ENCODE assay signal across 22 mouse cellular contexts in genomic region chr11:75420037-75420436, GRCm38 (mm10). TPM values are rescaled to one million over a fixed set of nuclear protein-coding genes. Genes with fewer than 3 reads are reported as not detected.
DNase-seq lines count a peak whose midpoint lies in the region; ATAC-seq lines count a peak whose summit lies in the region.
"Had no signal": no experiment of that assay in that cellular context is flagged by ENCODE, and none has a peak within 500 bp of the region (broad histone marks: within the 10 kb centered on the region; RNA-seq: fewer than 3 reads in every experiment).

No protein-coding gene starts in this region.

- WGBS in embryonic facial prominence, embryonic 13.5 days, result 81% methylated on average over 7 of the region's 7 CpGs
- WGBS in limb, embryonic 10.5 days, result 86% methylated on average over 7 of the region's 7 CpGs

- intact Hi-C loops in heart, postnatal 14 days (cut with DNase I), result no loop called here

- no peak overlapping the region for H3K4me3 ChIP-seq in embryonic facial prominence, embryonic 13.5 days
- H3K4me3 ChIP-seq in limb, embryonic 10.5 days, result no peak overlapping the region
- H3K4me3 ChIP-seq: forebrain, embryonic 12.5 days; heart, embryonic 10.5 days; hindbrain, embryonic 13.5 days had no signal

- H3K27me3 ChIP-seq in embryonic facial prominence, embryonic 13.5 days, result no peaks in the 10 kb centered on the region
- H3K27me3 ChIP-seq in limb, embryonic 10.5 days (ENCODE audit: low read depth, poor library complexity, severe bottlenecking), result no peaks in the 10 kb centered on the region
- H3K27me3 ChIP-seq: forebrain, embryonic 12.5 days; hindbrain, embryonic 13.5 days had no signal

- peak overlapping the region; percentile 77; the same call in 1 of the 2 replicates for H3K9ac ChIP-seq in embryonic facial prominence, embryonic 13.5 days
- H3K9ac ChIP-seq: forebrain, embryonic 12.5 days; forebrain, postnatal 0 days had no signal

- peaks cover 36% of the 10 kb centered on the region for H3K4me1 ChIP-seq in embryonic facial prominence, embryonic 13.5 days
- peaks cover 32% of the 10 kb centered on the region for H3K4me1 ChIP-seq in limb, embryonic 10.5 days

- H3K36me3 ChIP-seq in embryonic facial prominence, embryonic 13.5 days, result peaks cover 30% of the 10 kb centered on the region
- H3K36me3 ChIP-seq in limb, embryonic 10.5 days, result peaks cover 40% of the 10 kb centered on the region
- H3K36me3 ChIP-seq: forebrain, embryonic 12.5 days; hindbrain, embryonic 13.5 days had no signal

- H3K27ac ChIP-seq in embryonic facial prominence, embryonic 13.5 days, result peak overlapping the region; percentile 88; the same call in 1 of the 2 replicates
- H3K27ac ChIP-seq in limb, embryonic 10.5 days, result peak overlapping the region; percentile 88
- H3K27ac ChIP-seq: forebrain, embryonic 12.5 days; heart, embryonic 10.5 days; hindbrain, embryonic 13.5 days; hindbrain, postnatal 0 days had no signal

- ATAC-seq in embryonic facial prominence, embryonic 13.5 days (ENCODE audit: insufficient number of reproducible peaks, insufficient read depth, low FRiP score, low TSS enrichment, low read depth), result no peak
- ATAC-seq: forebrain, postnatal 0 days; hindbrain, postnatal 0 days had no signal

- peak overlapping the region; percentile 83 for H3K4me2 ChIP-seq in embryonic facial prominence, embryonic 13.5 days
- H3K4me2 ChIP-seq: forebrain, embryonic 12.5 days; hindbrain, embryonic 13.5 days had no signal

- peak; percentile 86 for DNase-seq in heart, adult 11 months
- DNase-seq in heart, postnatal 14 days, result no peak
- no peak for DNase-seq in limb, embryonic 10.5 days (ENCODE audit: low spot score)
- no peak for DNase-seq in cerebellum, adult 18-20 months
- DNase-seq in spleen, adult 12 weeks (ENCODE audit: low spot score), result no peak
- DNase-seq in right cerebral cortex, adult 18-20 months, result no peak
- DNase-seq: adrenal gland, adult 8-10 months; cerebellum, adult 11-12 months; cerebellum, adult 9-11 months; embryo, embryonic 11 days; forebrain, postnatal 0 days; gastrocnemius, postnatal 36 days; heart, adult 18-20 months; heart, postnatal 10 days; kidney, adult 11 months had no signal

- H3K9me3 ChIP-seq in embryonic facial prominence, embryonic 13.5 days, result no peaks in the 10 kb centered on the region
- no peaks in the 10 kb centered on the region for H3K9me3 ChIP-seq in limb, embryonic 10.5 days (replicated peaks)
- H3K9me3 ChIP-seq: forebrain, embryonic 12.5 days; heart, embryonic 10.5 days; hindbrain, embryonic 13.5 days had no signal

RNA-seq across cellular contexts. Expression of gene Serpinf1, which starts 2.5 kb away (rescaled TPM):
- total RNA-seq in heart, postnatal 14 days (2021), result 10 to 100 TPM; 24.8 to 31.9 TPM
- polyA plus RNA-seq in embryonic facial prominence, embryonic 13.5 days (2015; fragmentation: Nextera tagmentation; extraction: Ambion mirVana), result 259 and 277 TPM in 2 replicates
- polyA plus RNA-seq in limb, embryonic 10.5 days (2016; fragmentation: Nextera tagmentation; extraction: Ambion mirVana), result 214 and 217 TPM in 2 replicates

RNA-seq across cellular contexts. Expression of gene Serpinf2, which starts 19.4 kb away (rescaled TPM):
- total RNA-seq in heart, postnatal 14 days (2021), result not detected
- polyA plus RNA-seq in embryonic facial prominence, embryonic 13.5 days (2015; fragmentation: Nextera tagmentation; extraction: Ambion mirVana), result 0.13 and 6.7 TPM in 2 replicates
- 0.36 TPM in 1 of 2 replicates, not detected in the other for polyA plus RNA-seq in limb, embryonic 10.5 days (2016; fragmentation: Nextera tagmentation; extraction: Ambion mirVana)
- total RNA-seq: gastrocnemius, postnatal 36 days; heart, adult 18-20 months; heart, postnatal 10 days; hematopoietic stem cell, adult 5-6 weeks had no signal
- polyA plus RNA-seq: forebrain, embryonic 12.5 days; forebrain, postnatal 0 days; heart, embryonic 14.5 days; hindbrain, embryonic 13.5 days; hindbrain, postnatal 0 days had no signal

RNA-seq across cellular contexts. Expression of gene Wdr81, which starts 34.5 kb away (rescaled TPM):
- total RNA-seq in heart, postnatal 14 days (2021), result 10 to 100 TPM in 1 of 2 experiments, 1 to 10 TPM in 1; 9.2 to 10.3 TPM
- 5.3 and 7.1 TPM in 2 replicates for polyA plus RNA-seq in embryonic facial prominence, embryonic 13.5 days (2015; fragmentation: Nextera tagmentation; extraction: Ambion mirVana)
- 5.6 and 6.6 TPM in 2 replicates for polyA plus RNA-seq in limb, embryonic 10.5 days (2016; fragmentation: Nextera tagmentation; extraction: Ambion mirVana)

RNA-seq across cellular contexts. Expression of gene Tlcd2, which starts 41.5 kb away (rescaled TPM):
- 10 to 100 TPM; 11.8 to 11.9 TPM for total RNA-seq in heart, postnatal 14 days (2021)
- polyA plus RNA-seq in embryonic facial prominence, embryonic 13.5 days (2015; fragmentation: Nextera tagmentation; extraction: Ambion mirVana), result 37.9 and 38.9 TPM in 2 replicates
- polyA plus RNA-seq in limb, embryonic 10.5 days (2016; fragmentation: Nextera tagmentation; extraction: Ambion mirVana), result 9.2 and 9.8 TPM in 2 replicates
